Comparison of ENCODE assay signal across 8 mouse cellular contexts in the genomic region with DNA sequence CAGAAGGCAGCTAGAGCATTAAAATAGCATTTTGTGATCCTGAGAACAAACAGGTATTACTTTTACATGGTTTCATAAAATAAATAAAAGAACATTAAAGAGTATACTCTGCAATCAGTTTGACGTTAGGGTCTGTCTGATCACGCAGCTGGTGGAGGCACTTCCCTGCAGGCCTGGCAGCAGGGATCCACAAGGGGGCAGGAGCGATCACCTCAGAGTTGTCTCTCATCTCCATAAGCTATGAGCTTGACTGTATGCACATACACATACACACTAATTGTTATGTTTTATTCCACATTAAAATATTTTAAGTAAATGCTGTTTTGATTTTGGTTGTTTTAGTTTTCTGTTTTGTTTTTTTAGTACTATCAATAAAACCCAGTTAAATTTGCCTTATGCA. TPM values are rescaled to one million over a fixed set of nuclear protein-coding genes. Genes with fewer than 3 reads are reported as not detected.
A peak's percentile ranks its signal among the peaks of the same experiment; 100 is the strongest.
DNase-seq lines count a peak whose midpoint lies in the region; ATAC-seq and TF ChIP-seq lines count a peak whose summit lies in the region.

No protein-coding gene starts in this region.

- no peak overlapping the region for H3K27ac ChIP-seq in kidney, embryonic 16.5 days (ENCODE audit: low read length)
- H3K27ac ChIP-seq in ES-Bruce4 (ENCODE audit: insufficient read depth, low read length), result no peak overlapping the region
- H3K27ac ChIP-seq in gastrocnemius, adult 2 months, result no peak overlapping the region
- H3K27ac ChIP-seq in midbrain, postnatal 0 days (ENCODE audit: low read depth, low read length), result no peak overlapping the region

- no peaks in the 10 kb centered on the region for H3K36me3 ChIP-seq in kidney, embryonic 16.5 days (ENCODE audit: insufficient read depth, low read length)
- no peaks in the 10 kb centered on the region for H3K36me3 ChIP-seq in ES-Bruce4 (ENCODE audit: control insufficient read depth, insufficient read depth, low read length, poor library complexity, severe bottlenecking)
- no peaks in the 10 kb centered on the region for H3K36me3 ChIP-seq in midbrain, postnatal 0 days (ENCODE audit: insufficient read depth, low read length)

- peak; percentile 92 for TF ChIP-seq CTCF in ES-Bruce4 (IDR thresholded peaks at IDR 0.05; ENCODE audit: low read depth, low read length)
- peak; percentile 87 for TF ChIP-seq CTCF in gastrocnemius, adult 2 months (IDR thresholded peaks at IDR 0.05)
- peak; percentile 63 for TF ChIP-seq CTCF in midbrain, postnatal 0 days (IDR thresholded peaks at IDR 0.05)

- no peak for TF ChIP-seq POLR2A in ES-Bruce4 (IDR thresholded peaks at IDR 0.05; ENCODE audit: insufficient read depth, low read length)

- H3K4me2 ChIP-seq in kidney, embryonic 16.5 days (replicated peaks; ENCODE audit: low read depth, low read length), result no peak overlapping the region
- no peak overlapping the region for H3K4me2 ChIP-seq in midbrain, postnatal 0 days (ENCODE audit: low read depth, low read length, poor library complexity, severe bottlenecking)

- intact Hi-C loops in gastrocnemius, adult 2 months (cut with DNase I), result loop anchor here (5.0 kb wide), 1 partner anchor 174 kb away; no protein-coding TSS in a partner anchor

- 29% methylated on average over 3 of the region's 3 CpGs for WGBS in kidney, embryonic 16.5 days
- 26% methylated on average over 3 of the region's 3 CpGs for WGBS in midbrain, postnatal 0 days

- no peak overlapping the region for H3K9ac ChIP-seq in kidney, embryonic 16.5 days (replicated peaks; ENCODE audit: low read length)
- no peak overlapping the region for H3K9ac ChIP-seq in ES-Bruce4 (ENCODE audit: low read depth, poor library complexity, severe bottlenecking)
- H3K9ac ChIP-seq in midbrain, postnatal 0 days (replicated peaks; ENCODE audit: low read length, poor library complexity, severe bottlenecking), result no peak overlapping the region

- H3K4me1 ChIP-seq in kidney, embryonic 16.5 days (ENCODE audit: insufficient read depth, low read length), result no peaks in the 10 kb centered on the region
- H3K4me1 ChIP-seq in ES-Bruce4 (ENCODE audit: control insufficient read depth, insufficient read depth, low read length), result no peaks in the 10 kb centered on the region
- H3K4me1 ChIP-seq in midbrain, postnatal 0 days (ENCODE audit: insufficient read depth, low read length), result no peaks in the 10 kb centered on the region

- peak; percentile 48 for DNase-seq in kidney, adult 11 months
- DNase-seq in c-Kit-positive CD71-positive TER-119-positive erythroid progenitor cells, embryonic 14.5 days (ENCODE audit: low spot score), result peak; percentile 49
- peak; percentile 69 for DNase-seq in gastrocnemius, adult 2 months
- DNase-seq in layer of hippocampus, postnatal 10 days (ENCODE audit: low spot score in 2 of 2), result peak; percentile 53 to 64
- DNase-seq in midbrain, postnatal 0 days (ENCODE audit: low spot score), result peak; percentile 21
- DNase-seq in thymus, adult 18-20 months, result peak; percentile 18 to 38

- no peaks in the 10 kb centered on the region for H3K27me3 ChIP-seq in kidney, embryonic 16.5 days (ENCODE audit: insufficient read depth, low read length)
- no peaks in the 10 kb centered on the region for H3K27me3 ChIP-seq in ES-Bruce4 (ENCODE audit: control insufficient read depth, insufficient read depth, low read length, poor library complexity, severe bottlenecking)
- H3K27me3 ChIP-seq in midbrain, postnatal 0 days (ENCODE audit: insufficient read depth, low read length), result no peaks in the 10 kb centered on the region

- no peak for TF ChIP-seq EP300 in ES-Bruce4 (IDR thresholded peaks at IDR 0.05; ENCODE audit: insufficient read depth, low read depth, low read length)

- ATAC-seq in kidney, embryonic 16.5 days (ENCODE audit: low FRiP score, low TSS enrichment), result no peak; the same call in 1 of the 2 replicates
- no peak for ATAC-seq in midbrain, postnatal 0 days (ENCODE audit: low FRiP score)

- H3K4me3 ChIP-seq in kidney, embryonic 16.5 days (ENCODE audit: low read length), result no peak overlapping the region
- H3K4me3 ChIP-seq in ES-Bruce4 (ENCODE audit: low read depth, low read length), result no peak overlapping the region
- no peak overlapping the region for H3K4me3 ChIP-seq in gastrocnemius, adult 2 months
- H3K4me3 ChIP-seq in midbrain, postnatal 0 days (ENCODE audit: low read depth, low read length), result no peak overlapping the region

- H3K9me3 ChIP-seq in kidney, embryonic 16.5 days (ENCODE audit: low read length), result 0 out of 2 replicates have a peak, but pooled peaks cover 3% of the 10 kb centered on the region
- no peaks in the 10 kb centered on the region for H3K9me3 ChIP-seq in ES-Bruce4 (replicated peaks; ENCODE audit: control insufficient read depth, insufficient read depth, low read length, poor library complexity, severe bottlenecking)
- H3K9me3 ChIP-seq in midbrain, postnatal 0 days (ENCODE audit: low read length), result no peaks in the 10 kb centered on the region

RNA-seq across cellular contexts. Expression of a gene that starts 34.8 kb away (rescaled TPM):
- polyA plus RNA-seq in kidney, embryonic 16.5 days (2015; fragmentation: Nextera tagmentation; extraction: Ambion mirVana), result 11.4 TPM in 2 replicates
- 29.8 and 37.1 TPM in 2 replicates for polyA plus RNA-seq in ES-Bruce4 (2011; ENCODE audit: insufficient read depth, insufficient read length, low read depth, missing spikeins)
- 10 to 100 TPM in 1 of 2 experiments, 1 to 10 TPM in 1; 7.7 to 15.3 TPM for total RNA-seq in gastrocnemius, adult 2 months (2021)
- 100 to 1,000 TPM; 188 to 213 TPM for total RNA-seq in layer of hippocampus, postnatal 10 days (2021)
- total RNA-seq in midbrain, postnatal 0 days (2014; rRNA removed), result 110 and 152 TPM in 2 replicates
- 30.8 and 34.1 TPM in 2 replicates for polyA plus RNA-seq in midbrain, postnatal 0 days (2015; fragmentation: Nextera tagmentation; extraction: Ambion mirVana)
